Mouse (Mus musculus): ENCODE measurements around the gene Arhgap4. TPM values are rescaled to one million over a fixed set of nuclear protein-coding genes. Genes with fewer than 3 reads are reported as not detected.

The Arhgap4 gene
- polyA plus RNA-seq, 1 experiment: 583 TPM

DNA sequence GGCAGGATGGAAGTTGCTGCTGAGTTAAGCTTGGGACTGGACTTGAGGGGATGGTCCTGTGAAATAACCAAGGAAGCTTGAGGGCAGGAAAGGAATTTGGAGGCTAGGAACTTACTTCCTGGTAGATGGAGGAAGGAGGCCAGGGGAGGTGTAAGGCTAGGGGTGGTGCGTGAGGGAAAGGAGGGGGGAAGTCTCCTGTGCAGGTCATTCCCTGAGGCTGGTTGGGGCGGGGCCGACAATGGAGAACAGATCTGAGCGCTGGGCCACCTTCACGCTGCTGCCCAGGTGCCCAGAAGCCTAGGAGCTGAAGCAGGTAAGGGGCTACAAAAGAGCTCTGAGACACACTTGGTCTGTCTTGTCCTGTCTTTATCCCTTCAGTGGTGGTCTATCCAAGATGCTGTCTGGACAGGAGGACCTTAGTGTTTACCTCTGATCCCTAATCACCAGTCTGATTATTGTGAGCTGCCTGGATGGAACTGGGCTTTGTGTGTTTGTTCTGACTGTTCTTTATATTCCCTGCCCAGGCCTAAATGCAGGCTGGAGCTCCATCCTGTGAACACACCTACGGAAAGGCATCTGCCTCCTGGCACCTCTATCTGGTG, 30.0 kb downstream of the Arhgap4 start, which contains the start of gene Avpr2:
TSS of gene Avpr2 (plus strand) at position 552 of the 602 bp plus-strand sequence.
- DNase-seq: no peak
- Histone ChIP-seq H3K27ac (ENCODE audit: control insufficient read depth, insufficient read depth, low read length) (no peak within 1 kb of the TSS), H3K27me3 (ENCODE audit: control insufficient read depth, insufficient read depth, low read length) (no peaks in the 10 kb centered on the region), H3K4me1 (replicated peaks; ENCODE audit: control insufficient read depth, insufficient read depth, low read length) (no peaks in the 10 kb centered on the region), H3K36me3 (ENCODE audit: control insufficient read depth, insufficient read depth, low read length) (peaks cover 29% of the 10 kb centered on the region), H3K4me3 (ENCODE audit: control insufficient read depth, insufficient read depth, low read length) (no peak within 1 kb of the TSS)
- 48% methylated on average over 6 of the region's 6 CpGs for WGBS
- no peak for TF ChIP-seq POLR2A (IDR thresholded peaks at IDR 0.05; ENCODE audit: control insufficient read depth, extremely low read depth, insufficient read depth, low read length, poor library complexity)
- no peak for TF ChIP-seq CTCF (IDR thresholded peaks at IDR 0.05; ENCODE audit: borderline replicate concordance, control insufficient read depth, extremely low read depth, insufficient read depth, low read length, poor library complexity)

DNA sequence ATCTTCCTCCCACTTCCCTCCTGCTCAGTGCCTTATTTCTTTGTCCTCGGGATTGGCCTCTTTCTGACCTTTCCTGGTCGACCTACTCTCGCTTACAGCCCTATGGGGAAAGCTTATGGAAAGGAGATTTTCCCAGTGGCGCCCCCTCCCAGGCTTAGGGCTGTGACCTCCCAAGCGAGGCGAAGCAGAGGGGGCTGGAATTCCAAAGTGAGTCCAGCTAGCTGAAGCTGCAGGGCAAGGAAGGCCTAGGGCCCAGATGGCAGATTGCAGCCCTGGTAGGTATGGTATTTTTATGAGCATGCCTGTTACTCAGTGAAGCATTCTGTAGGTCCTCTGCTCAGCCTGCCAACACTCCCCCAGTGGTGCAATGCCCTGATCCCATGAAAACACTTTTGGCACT, 40.2 kb downstream of the Arhgap4 start:
- Histone ChIP-seq H3K36me3 (ENCODE audit: control insufficient read depth, insufficient read depth, low read length) (no peaks in the 10 kb centered on the region), H3K27me3 (ENCODE audit: control insufficient read depth, insufficient read depth, low read length) (no peaks in the 10 kb centered on the region; the same call in 1 of the 2 replicates), H3K4me1 (replicated peaks; ENCODE audit: control insufficient read depth, insufficient read depth, low read length) (peaks cover 12% of the 10 kb centered on the region), H3K27ac (ENCODE audit: control insufficient read depth, insufficient read depth, low read length) (no peak overlapping the region), H3K4me3 (ENCODE audit: control insufficient read depth, insufficient read depth, low read length) (no peak overlapping the region)
- DNase-seq: no peak
- 76% methylated on average over 6 of the region's 6 CpGs for WGBS
- TF ChIP-seq CTCF (IDR thresholded peaks at IDR 0.05; ENCODE audit: borderline replicate concordance, control insufficient read depth, extremely low read depth, insufficient read depth, low read length, poor library complexity) (no peak), POLR2A (IDR thresholded peaks at IDR 0.05; ENCODE audit: control insufficient read depth, extremely low read depth, insufficient read depth, low read length, poor library complexity) (no peak)

DNA sequence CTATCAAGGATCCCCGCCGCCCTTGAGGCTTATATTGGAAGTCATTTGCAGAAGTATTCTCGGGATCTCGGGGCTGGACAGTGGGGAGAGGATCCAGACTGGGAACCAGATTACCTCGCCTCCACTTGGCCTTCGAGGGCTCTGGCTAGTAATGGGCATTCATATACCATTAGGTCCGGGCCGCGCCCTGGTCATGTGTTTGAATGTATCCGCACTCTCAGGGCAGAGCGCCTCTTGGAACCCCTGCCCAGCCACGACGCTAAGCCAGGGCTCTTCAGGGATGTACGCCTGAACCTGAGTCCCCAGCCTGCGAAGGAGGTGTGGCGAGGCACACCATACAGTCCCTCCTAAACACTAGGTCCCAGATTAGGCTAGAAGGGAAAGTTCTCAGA, 40.6 kb downstream of the Arhgap4 start:
- DNase-seq: no peak
- no peaks in the 10 kb centered on the region for H3K36me3 ChIP-seq (ENCODE audit: control insufficient read depth, insufficient read depth, low read length)
- 34% methylated on average over 16 of the region's 16 CpGs for WGBS
- H3K27me3 ChIP-seq (ENCODE audit: control insufficient read depth, insufficient read depth, low read length): no peaks in the 10 kb centered on the region; the same call in 1 of the 2 replicates
- peak overlapping the region; percentile 48; the same call in 1 of the 2 replicates for H3K4me3 ChIP-seq (ENCODE audit: control insufficient read depth, insufficient read depth, low read length)
- no peak for TF ChIP-seq POLR2A (IDR thresholded peaks at IDR 0.05; ENCODE audit: control insufficient read depth, extremely low read depth, insufficient read depth, low read length, poor library complexity)
- TF ChIP-seq CTCF (IDR thresholded peaks at IDR 0.05; ENCODE audit: borderline replicate concordance, control insufficient read depth, extremely low read depth, insufficient read depth, low read length, poor library complexity): no peak
- H3K27ac ChIP-seq (ENCODE audit: control insufficient read depth, insufficient read depth, low read length): no peak overlapping the region
- H3K4me1 ChIP-seq (replicated peaks; ENCODE audit: control insufficient read depth, insufficient read depth, low read length): peaks cover 12% of the 10 kb centered on the region

DNA sequence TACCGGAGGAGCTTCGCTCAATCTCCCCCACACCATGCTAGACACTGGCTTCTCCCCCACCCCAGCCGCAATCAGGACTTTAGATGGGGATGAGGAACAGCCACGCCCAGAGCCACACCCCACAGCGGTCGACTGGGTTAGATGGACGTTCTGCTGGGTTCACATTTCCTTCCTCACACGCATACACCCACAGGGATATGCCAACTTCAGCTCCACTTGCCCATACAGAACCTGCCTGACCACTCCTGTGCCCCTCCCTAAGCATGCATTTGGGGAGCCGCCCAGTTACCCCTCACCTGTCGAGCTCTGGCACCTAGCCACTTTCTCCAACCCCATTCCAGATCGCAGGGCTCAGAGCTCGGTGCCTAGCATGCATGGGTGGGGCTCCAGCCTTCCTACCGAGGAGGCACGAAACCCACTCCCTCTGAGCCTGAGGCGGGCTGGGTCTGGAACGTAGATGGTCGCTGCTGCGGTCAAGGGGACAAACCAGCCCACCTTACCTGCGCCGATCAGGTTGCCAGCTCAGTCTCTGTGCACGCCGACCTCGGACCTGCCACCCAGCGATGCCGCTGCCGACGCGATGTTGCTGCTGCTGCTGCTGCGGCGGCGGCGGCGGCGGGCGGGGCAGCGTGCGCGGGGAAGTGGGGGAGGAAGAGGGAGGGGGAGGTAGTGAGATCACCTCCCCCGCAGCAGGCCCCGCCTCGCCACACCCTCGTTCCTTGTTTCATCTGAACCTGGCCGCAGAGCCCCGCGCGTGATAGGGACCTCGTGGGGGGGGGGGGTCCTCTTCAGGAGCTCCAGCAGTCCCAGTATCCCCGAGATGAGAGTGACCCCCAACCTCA, 41.3 kb downstream of the Arhgap4 start:
- WGBS: 3% methylated on average over 38 of the region's 48 CpGs
- Histone ChIP-seq H3K27ac (ENCODE audit: control insufficient read depth, insufficient read depth, low read length) (no peak overlapping the region), H3K36me3 (ENCODE audit: control insufficient read depth, insufficient read depth, low read length) (no peaks in the 10 kb centered on the region), H3K4me3 (ENCODE audit: control insufficient read depth, insufficient read depth, low read length) (peak overlapping the region; percentile 48), H3K27me3 (ENCODE audit: control insufficient read depth, insufficient read depth, low read length) (no peaks in the 10 kb centered on the region; the same call in 1 of the 2 replicates), H3K4me1 (replicated peaks; ENCODE audit: control insufficient read depth, insufficient read depth, low read length) (peaks cover 12% of the 10 kb centered on the region)
- DNase-seq: peak; percentile 61
- no peak for TF ChIP-seq POLR2A (IDR thresholded peaks at IDR 0.05; ENCODE audit: control insufficient read depth, extremely low read depth, insufficient read depth, low read length, poor library complexity)

DNA sequence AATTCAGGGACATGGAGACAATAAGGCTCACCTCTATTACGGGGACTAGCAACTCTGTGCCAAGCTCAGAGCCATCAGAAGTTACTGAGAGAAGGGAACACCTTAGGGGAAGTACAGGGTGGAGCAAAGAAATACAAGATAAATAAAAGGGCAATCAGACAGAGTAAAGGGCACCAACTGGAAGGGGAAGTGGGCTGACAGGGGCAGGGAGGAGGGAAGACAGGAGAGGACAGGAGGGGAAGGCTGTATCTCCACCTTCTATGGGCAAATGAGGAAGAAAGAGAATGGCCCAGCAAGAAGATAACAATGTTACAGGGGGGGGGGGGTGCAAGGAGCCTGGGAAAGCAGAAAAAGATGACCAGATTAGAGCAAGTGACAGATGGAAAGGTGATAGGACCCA, 44.7 kb downstream of the Arhgap4 start:
- Histone ChIP-seq H3K4me3 (ENCODE audit: control insufficient read depth, insufficient read depth, low read length) (no peak overlapping the region), H3K27ac (ENCODE audit: control insufficient read depth, insufficient read depth, low read length) (no peak overlapping the region), H3K27me3 (ENCODE audit: control insufficient read depth, insufficient read depth, low read length) (no peaks in the 10 kb centered on the region; the same call in 1 of the 2 replicates), H3K4me1 (replicated peaks; ENCODE audit: control insufficient read depth, insufficient read depth, low read length) (peaks cover 12% of the 10 kb centered on the region), H3K36me3 (ENCODE audit: control insufficient read depth, insufficient read depth, low read length) (no peaks in the 10 kb centered on the region)
- no peak for DNase-seq
- 59% methylated on average over 1 of the region's 1 CpGs for WGBS
- TF ChIP-seq CTCF (IDR thresholded peaks at IDR 0.05; ENCODE audit: borderline replicate concordance, control insufficient read depth, extremely low read depth, insufficient read depth, low read length, poor library complexity) (no peak), POLR2A (IDR thresholded peaks at IDR 0.05; ENCODE audit: control insufficient read depth, extremely low read depth, insufficient read depth, low read length, poor library complexity) (no peak)

DNA sequence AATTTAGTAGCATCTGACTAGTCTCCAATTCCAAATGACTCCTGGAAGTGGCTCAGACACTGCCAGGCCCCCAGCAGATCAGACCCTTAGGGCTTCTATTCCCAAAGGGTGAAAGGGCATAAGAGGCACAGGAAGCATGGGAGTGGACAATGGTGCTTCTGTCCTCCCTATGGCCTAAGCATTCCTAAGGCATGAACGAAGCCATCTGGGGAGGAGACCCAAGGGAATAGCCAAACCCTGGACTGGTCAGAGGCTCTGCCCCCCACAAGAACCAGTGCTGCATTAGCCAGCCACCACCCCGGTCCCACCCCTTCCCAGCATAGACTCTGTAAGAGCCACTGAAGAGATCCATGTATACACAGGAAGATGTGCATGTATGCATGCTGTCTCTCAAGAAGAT, 45.8 kb downstream of the Arhgap4 start:
- H3K27ac ChIP-seq (ENCODE audit: control insufficient read depth, insufficient read depth, low read length): no peak overlapping the region
- no peak for DNase-seq
- WGBS: 78% methylated on average over 2 of the region's 2 CpGs

More for the DNA sequence above, 45.8 kb downstream of the Arhgap4 start:
- Histone ChIP-seq H3K27me3 (ENCODE audit: control insufficient read depth, insufficient read depth, low read length) (no peaks in the 10 kb centered on the region; the same call in 1 of the 2 replicates), H3K4me3 (ENCODE audit: control insufficient read depth, insufficient read depth, low read length) (no peak overlapping the region), H3K4me1 (replicated peaks; ENCODE audit: control insufficient read depth, insufficient read depth, low read length) (peaks cover 7% of the 10 kb centered on the region), H3K36me3 (ENCODE audit: control insufficient read depth, insufficient read depth, low read length) (no peaks in the 10 kb centered on the region)
- TF ChIP-seq CTCF (IDR thresholded peaks at IDR 0.05; ENCODE audit: borderline replicate concordance, control insufficient read depth, extremely low read depth, insufficient read depth, low read length, poor library complexity) (no peak), POLR2A (IDR thresholded peaks at IDR 0.05; ENCODE audit: control insufficient read depth, extremely low read depth, insufficient read depth, low read length, poor library complexity) (no peak)

All from thymus, adult 2 months (tissue).